Mouse (Mus musculus): ENCODE measurements at regions not wholly inside any gene's neighbourhood (a gene's known extent, or its start where the extent isn't known, plus 50 kb on each side); places are given as distances from the start of the nearest gene placed in this dataset.

- TF ChIP-seq TCF3 (IDR thresholded peaks at IDR 0.05; ENCODE audit: insufficient read length, low read depth) (no peak), POLR2A (IDR thresholded peaks at IDR 0.05; ENCODE audit: insufficient read length, low read depth) (no peak)
These were observed 148.2 kb upstream of the Lcorl start for GRCm38 (mm10) chr5:46005631-46006030.

Data from myocyte (in vitro differentiated cells).